Mouse (Mus musculus) stomach, embryonic 16.5 days (tissue): Measurements from ENCODE around the gene Fam84b. TPM values are rescaled to one million over a fixed set of nuclear protein-coding genes. Genes with fewer than 3 reads are reported as not detected.

Source experiments
- ATAC-seq: fragments of 200-750 bp; cut with Nextera tagmentation; 2 replicates; pipeline ENCODE4 v1.8.0; 2017; ENCODE audit warnings: moderate number of reproducible peaks, moderate TSS enrichment; ENCODE audit not compliant: insufficient read depth, low FRiP score
- H3K27ac ChIP-seq: fragments of 300-500 bp; sonication (generic); 2 replicates; pipeline ENCODE4 v1.5.1; 2014; ENCODE audit warnings: low read length
- H3K27me3 ChIP-seq: fragments of 300-500 bp; sonication (generic); 2 replicates; pipeline ENCODE4 v1.6.1; 2014; ENCODE audit warnings: low read length, control low read depth, mixed read lengths; ENCODE audit not compliant: control insufficient read depth, insufficient read depth
- H3K36me3 ChIP-seq: fragments of 300-500 bp; sonication (generic); 2 replicates; pipeline ENCODE4 v1.6.1; 2014; ENCODE audit warnings: low read length; ENCODE audit not compliant: control insufficient read depth, insufficient read depth
- H3K4me1 ChIP-seq: fragments of 300-500 bp; sonication (generic); 2 replicates; pipeline ENCODE4 v1.6.1; 2014; ENCODE audit warnings: low read length, control low read depth, mixed read lengths; ENCODE audit not compliant: control insufficient read depth, insufficient read depth
- H3K4me2 ChIP-seq: fragments of 300-500 bp; sonication (generic); 2 replicates; pipeline ENCODE4 v1.6.1; 2014; ENCODE audit warnings: low read depth, low read length, mixed read lengths
- H3K4me3 ChIP-seq: fragments of 300-500 bp; sonication (generic); replicated peaks from 2 replicates; pipeline ENCODE4 v1.5.1; 2014; ENCODE audit warnings: mild to moderate bottlenecking, low read length
- H3K9ac ChIP-seq: fragments of 300-500 bp; sonication (generic); 2 replicates; pipeline ENCODE4 v1.6.1; 2014; ENCODE audit warnings: low read length
- H3K9me3 ChIP-seq: fragments of 300-500 bp; sonication (generic); replicated peaks from 2 replicates; pipeline ENCODE4 v1.6.1; 2016; ENCODE audit warnings: low read length, control low read depth; ENCODE audit not compliant: control insufficient read depth
- WGBS: fragments of 180-500 bp; shearing (Covaris S2); extraction: QIAGEN DNeasy Blood & Tissue Kit; methylation state at CpG from one replicate; pipeline ENCODE4 v1.1.7; 2014; 5-methylcytosine and 5-hydroxymethylcytosine counted together
- polyA plus RNA-seq: library from polyadenylated mRNA; unstranded; fragments of >200 nt; fragmentation: Nextera tagmentation; extraction: Ambion mirVana; gene quantifications from 2 replicates; pipeline ENCODE4 v1.2.1, GENCODE M21; 2015

Fam84b gene
- polyA plus RNA-seq, 1 experiment from 2014 or later = 24.7 TPM

DNA sequence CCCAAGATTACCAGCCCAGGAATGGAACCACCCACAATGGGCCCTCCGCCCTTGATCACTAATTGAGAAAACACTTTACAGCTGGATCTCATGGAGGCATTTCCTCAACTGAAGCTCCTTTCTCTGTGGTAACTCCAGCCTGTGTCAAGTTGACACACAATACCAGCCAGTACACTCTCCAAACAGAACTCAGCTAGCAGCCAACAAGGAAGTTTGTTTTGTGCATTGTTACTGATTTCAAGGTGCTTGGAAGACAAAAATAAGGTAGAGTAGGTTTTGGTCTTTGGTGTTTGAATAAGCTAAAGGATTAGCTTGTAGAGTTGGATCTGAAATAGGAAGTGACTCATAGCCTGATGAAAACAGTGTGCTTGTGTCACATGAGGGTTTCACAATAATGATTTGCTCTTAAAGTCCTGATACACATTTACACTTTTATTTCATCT is 74.0 kb downstream of the Fam84b start:
- Histone ChIP-seq H3K4me2 (no peak overlapping the region), H3K36me3 (no peaks in the 10 kb centered on the region), H3K27me3 (no peaks in the 10 kb centered on the region), H3K27ac (no peak overlapping the region; the same call in 1 of the 2 replicates), H3K9ac (no peak overlapping the region), H3K4me3 (no peak overlapping the region), H3K4me1 (no peaks in the 10 kb centered on the region), H3K9me3 (no peaks in the 10 kb centered on the region)
- no peak; the same call in 1 of the 2 replicates for ATAC-seq
- WGBS = 72% methylated on average over 1 of the region's 1 CpGs

GRCm38 (mm10) chr15:60779063-60779462 is 74.5 kb downstream of the Fam84b start:
- no peaks in the 10 kb centered on the region for H3K36me3 ChIP-seq
- ATAC-seq = no peak
- H3K4me1 ChIP-seq = no peaks in the 10 kb centered on the region
- H3K9me3 ChIP-seq = no peaks in the 10 kb centered on the region
- no peaks in the 10 kb centered on the region for H3K27me3 ChIP-seq
- no peak overlapping the region for H3K4me2 ChIP-seq
- H3K27ac ChIP-seq = no peak overlapping the region; the same call in 1 of the 2 replicates
- H3K4me3 ChIP-seq = no peak overlapping the region
- no peak overlapping the region for H3K9ac ChIP-seq
- WGBS = 68% methylated on average over 4 of the region's 4 CpGs

Other genes starting within 250 kb of the Fam84b start
- gene A1bg, start 69.2 kb upstream of the Fam84b start, polyA plus RNA-seq = not detected in 2 replicates